Mouse (Mus musculus): ENCODE measurements around the gene Cx3cr1.
A peak's percentile ranks its signal among the peaks of the same experiment; 100 is the strongest.

The Cx3cr1 gene

GRCm38 (mm10) chr9:119941407-119941806 is 128.3 kb downstream of the Cx3cr1 start:
- no peak for DNase-seq (ENCODE audit: low spot score)

DNA sequence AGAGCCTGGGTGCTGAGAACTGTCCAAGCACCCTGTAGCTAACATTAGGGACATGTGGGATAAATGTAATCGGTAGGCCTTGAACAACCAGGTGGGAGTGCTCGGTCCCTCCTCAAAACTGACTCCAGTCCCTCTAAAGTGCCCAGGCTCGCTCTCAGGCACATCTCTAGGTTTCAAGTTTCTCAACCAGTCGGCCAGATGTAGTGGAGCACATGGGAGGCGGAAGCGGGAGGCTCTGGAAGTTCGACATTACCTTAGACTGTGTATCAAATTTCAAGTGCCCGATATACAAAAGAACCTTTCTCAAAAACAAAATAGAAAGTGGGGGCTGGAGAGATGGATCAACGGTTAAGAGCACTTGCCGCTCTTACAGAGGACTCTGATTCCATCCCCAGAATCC is 130.0 kb downstream of the Cx3cr1 start:
- DNase-seq (ENCODE audit: low spot score): no peak

DNA sequence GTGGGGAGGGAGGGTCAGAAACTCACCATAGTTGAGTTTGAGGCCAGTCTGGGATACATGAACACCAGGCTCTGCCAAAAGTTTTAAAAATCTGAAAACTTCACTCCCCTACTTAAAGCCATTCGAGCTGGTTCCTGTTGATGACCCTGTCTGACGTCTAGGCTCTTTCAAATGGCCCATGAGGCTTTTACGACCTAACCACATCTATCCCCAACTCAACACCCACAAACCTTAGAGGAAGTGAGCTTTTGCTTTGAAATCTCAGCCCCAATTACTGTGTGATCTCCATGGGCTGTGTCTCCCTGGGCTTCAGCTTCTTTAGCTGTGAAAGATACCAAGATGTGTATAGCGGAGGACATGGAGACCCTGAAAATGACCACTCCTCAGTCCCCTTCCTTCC is 131.2 kb downstream of the Cx3cr1 start:
- no peak for DNase-seq (ENCODE audit: low spot score)

DNA sequence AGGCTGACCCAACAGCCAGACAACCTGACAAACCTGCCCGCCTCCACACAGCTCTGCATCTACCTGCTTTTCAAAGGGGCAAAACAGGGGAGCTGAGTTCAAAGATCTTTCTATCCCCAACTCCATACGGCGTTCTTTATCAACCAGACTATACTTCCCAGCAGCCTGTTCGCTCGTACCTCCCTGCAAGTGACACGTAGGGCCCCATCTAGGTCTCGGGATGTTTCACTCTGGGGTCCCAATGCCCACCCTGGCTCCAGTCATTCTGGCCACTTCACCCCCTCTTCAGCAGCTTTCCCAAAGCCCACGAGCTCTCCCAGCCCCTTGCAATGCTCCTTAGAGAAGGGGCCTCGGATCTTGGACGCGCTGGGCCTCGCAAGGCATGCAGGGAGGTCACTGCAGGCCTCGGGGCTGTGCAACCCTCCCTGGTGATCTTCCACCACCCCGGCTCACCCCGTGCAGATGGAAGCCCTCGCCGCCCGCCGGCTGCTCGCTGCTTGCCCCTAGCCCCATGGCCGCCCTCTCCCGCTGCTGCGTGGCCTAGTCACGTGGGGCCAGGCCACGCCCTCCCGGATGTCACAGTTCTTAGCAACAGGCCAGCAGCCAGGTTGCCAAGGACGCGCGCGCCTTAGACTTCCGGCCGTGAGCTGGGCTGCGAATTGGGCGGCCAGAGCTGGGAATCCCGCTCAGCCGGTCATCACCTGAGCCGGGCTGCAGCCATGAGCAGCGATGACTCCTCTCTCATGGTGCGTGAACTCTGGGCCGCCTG is 132.5 kb downstream of the Cx3cr1 start, which contains the start of the genes Gorasp1 and Ttc21a:
Gene Gorasp1, minus strand, starts transcription at position 561 of the 769 bp plus-strand sequence.
Gene Ttc21a, plus strand, starts transcription at position 602 of the 769 bp plus-strand sequence.
- DNase-seq (ENCODE audit: low spot score): peak; percentile 80

DNA sequence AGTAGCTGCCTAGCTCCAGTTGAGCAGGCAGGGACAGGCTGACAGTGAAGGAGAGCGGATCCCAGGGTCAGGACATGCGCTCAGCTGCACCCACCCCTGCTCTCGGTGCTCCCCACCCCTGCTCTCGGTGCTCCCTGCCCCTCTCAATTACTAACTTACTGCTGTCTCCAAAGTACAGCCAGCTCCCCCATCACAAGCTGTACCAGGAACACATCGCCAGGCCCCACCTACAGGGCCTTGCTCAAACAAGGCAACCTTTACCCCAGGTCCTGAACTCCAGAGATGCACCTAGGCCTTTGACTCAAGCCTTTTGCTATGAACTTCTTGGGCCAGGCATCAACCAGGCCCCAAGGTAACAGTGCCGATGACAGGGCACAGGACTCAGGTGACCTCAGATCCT is 136.0 kb downstream of the Cx3cr1 start:
- no peak for DNase-seq (ENCODE audit: low spot score)

DNA sequence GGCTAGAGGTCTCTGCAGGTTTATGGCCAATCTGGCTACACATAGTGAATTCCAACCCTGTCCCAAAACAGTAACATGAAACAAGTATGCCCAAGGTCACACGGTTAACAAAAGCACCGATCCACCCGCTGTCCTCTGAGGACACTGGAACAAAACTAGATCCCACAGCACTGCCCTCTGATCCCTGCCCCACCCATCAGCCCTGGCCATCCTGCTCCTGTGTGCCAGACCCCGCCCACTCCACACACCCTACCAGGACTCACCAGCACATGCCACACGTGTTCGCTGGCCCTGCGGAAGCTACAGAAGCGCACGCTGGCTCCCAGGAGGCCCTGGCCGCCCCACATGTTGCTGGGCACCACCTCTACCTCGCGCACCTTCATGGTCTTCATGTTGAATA is 137.3 kb downstream of the Cx3cr1 start:
- no peak for DNase-seq (ENCODE audit: low spot score)

DNA sequence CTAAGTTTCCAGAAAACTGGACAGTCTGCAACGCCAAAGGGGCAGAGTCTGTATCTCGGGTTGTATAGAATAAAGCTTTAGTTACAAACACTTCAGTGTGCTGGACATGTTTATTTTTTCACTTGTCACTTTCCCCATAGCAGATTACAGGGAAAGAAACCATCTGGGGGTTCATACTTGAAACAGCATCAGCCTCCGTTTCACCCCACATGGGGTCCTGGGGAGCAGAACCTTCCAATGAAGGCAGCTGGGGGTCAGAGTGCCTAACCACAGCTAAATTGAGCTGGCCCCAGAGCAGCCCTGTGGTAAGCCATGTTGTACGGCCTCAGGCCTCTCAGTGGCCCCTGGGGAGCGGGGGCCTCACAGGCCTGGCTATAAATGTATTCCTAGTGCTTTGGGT is 143.2 kb downstream of the Cx3cr1 start:
- no peak for DNase-seq (ENCODE audit: low spot score)

- no peak for DNase-seq (ENCODE audit: low spot score)
Observed at GRCm38 (mm10) chr9:119925729-119926128, 143.9 kb downstream of the Cx3cr1 start.

- no peak for DNase-seq (ENCODE audit: low spot score)
Observed at GRCm38 (mm10) chr9:119925120-119925657, 144.5 kb downstream of the Cx3cr1 start.

GRCm38 (mm10) chr9:119923462-119923861 is 146.2 kb downstream of the Cx3cr1 start:
- DNase-seq (ENCODE audit: low spot score): no peak

DNA sequence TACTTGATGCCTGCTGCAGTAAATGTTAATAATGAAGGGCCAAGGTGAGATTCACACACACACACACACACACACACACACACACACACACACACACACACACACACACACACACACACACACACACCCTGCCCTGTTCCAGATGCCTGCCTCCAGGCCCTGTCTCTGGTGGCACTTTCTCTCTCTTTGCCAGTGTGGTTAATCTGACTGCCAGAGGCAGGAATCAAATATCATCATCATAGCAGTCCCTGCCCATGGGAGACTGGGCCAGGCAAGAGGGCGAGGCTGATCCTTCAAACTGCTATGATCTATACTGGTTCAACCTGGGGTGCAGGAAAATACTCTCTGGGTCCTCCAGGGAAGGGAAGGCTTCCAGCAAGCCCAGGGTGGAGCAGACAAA is 149.8 kb downstream of the Cx3cr1 start:
- DNase-seq (ENCODE audit: low spot score): no peak

- DNase-seq (ENCODE audit: low spot score): no peak
Observed at GRCm38 (mm10) chr9:119913087-119913838, 156.4 kb downstream of the Cx3cr1 start.

- DNase-seq (ENCODE audit: low spot score): no peak
Observed at GRCm38 (mm10) chr9:119909931-119910330, 159.7 kb downstream of the Cx3cr1 start.

DNA sequence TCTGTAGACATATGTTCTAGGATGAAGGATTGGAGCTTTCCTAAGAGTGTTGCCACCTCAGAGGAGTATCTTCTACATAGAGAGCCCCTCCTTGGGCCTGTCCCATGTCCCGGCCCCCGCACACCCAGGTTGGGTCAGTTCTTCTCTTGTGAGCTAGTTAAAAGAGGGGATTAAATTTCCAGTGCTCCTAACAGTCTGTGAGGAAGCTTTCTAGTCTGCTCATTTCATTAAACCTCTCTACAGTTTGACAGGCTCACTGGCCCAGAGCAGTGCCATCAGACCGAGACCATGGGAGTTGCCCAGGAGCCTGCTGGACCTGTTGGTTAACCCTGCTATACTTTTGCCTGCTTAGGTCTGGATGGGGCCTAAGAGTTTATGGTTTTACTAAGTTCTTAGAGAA is 161.0 kb downstream of the Cx3cr1 start:
- DNase-seq (ENCODE audit: low spot score): no peak

DNA sequence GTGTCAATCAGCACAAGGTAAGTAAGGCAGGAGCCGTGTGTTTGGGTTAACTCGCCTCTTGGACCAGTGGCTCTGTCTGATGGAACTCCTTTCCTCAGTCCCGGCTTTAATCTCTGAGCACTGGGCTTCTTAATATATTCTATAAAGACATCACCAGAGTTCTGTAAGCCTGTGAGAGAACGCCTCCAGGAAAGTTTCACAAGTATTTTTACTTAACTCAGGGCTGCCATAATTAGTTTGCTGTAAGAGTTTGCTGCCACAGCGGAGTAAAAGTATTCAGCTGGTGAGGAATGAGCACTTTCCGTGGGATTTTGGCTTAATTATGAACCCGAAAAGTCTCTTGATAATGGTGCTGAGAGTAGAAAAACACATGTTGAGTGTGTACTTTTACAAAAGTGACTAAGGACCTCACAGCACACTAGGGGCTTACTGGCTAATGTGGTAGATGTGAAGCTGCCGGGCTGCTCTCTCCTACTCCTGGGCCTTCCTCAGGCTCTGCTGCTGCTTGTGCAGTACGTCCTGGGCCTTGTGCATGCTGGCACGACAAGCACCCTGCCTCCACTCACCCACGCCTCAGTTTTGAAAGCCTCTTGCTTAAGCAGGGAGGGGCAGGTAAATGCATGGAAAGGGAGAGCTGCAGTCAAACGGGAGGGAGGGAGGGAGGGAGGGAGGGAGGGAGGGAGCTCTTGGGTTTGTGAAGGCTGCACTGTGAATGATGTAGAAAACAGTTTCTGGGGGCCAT is 167.1 kb downstream of the Cx3cr1 start:
- DNase-seq (ENCODE audit: low spot score): no peak

GRCm38 (mm10) chr9:119899446-119899845 is 170.2 kb downstream of the Cx3cr1 start:
- no peak for DNase-seq (ENCODE audit: low spot score)

- no peak for DNase-seq (ENCODE audit: low spot score)
Observed at GRCm38 (mm10) chr9:119895040-119895721, 174.5 kb downstream of the Cx3cr1 start.

- peak; percentile 93 for DNase-seq (ENCODE audit: low spot score)
Observed at GRCm38 (mm10) chr9:119894339-119895009, 175.2 kb downstream of the Cx3cr1 start, which contains the start of gene Wdr48. Gene Wdr48, plus strand, starts transcription at chr9:119894878.

- DNase-seq (ENCODE audit: low spot score): no peak
Observed at GRCm38 (mm10) chr9:119893881-119894280, 175.8 kb downstream of the Cx3cr1 start.

DNA sequence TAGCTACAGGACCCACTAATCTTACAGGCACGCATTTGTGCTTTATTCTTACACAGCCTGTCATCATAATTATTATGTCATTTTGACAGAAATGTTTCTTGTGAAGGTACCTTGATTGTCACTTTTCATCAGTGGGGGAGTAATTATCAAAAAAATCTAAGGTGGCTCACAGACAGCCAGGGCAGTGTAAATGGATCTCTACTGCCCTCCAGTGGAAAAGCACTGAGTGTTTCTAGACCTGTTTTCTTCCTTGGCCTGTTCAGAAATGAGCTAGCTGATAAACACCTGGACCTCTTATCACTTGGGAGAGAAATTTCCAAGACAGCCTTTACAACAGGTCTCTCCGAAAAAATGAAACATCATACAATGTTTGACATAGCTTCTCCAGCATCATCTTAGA is 179.0 kb downstream of the Cx3cr1 start:
- DNase-seq (ENCODE audit: low spot score): no peak

GRCm38 (mm10) chr9:119889446-119889845 is 180.2 kb downstream of the Cx3cr1 start:
- no peak for DNase-seq (ENCODE audit: low spot score)

All from spleen, adult 12 weeks (tissue).